Mouse (Mus musculus) kidney, adult 2 months (tissue): ENCODE measurements at regions not wholly inside any gene's neighbourhood (a gene's known extent, or its start where the extent isn't known, plus 50 kb on each side); places are given as distances from the start of the nearest gene placed in this dataset.

Source experiments
- CTCF ChIP-seq: fragments of 200-500 bp; conservative IDR thresholded peaks from 2 replicates; pipeline ENCODE4 v1.5.1; 2011; ENCODE audit warnings: low read depth, mild to moderate bottlenecking, control low read depth, low read length, moderate library complexity, mixed read lengths; ENCODE audit not compliant: insufficient read depth, insufficient read length
- POLR2A ChIP-seq: fragments of 200-500 bp; IDR thresholded peaks from one replicate; pipeline ENCODE4 v1.6.1; 2011; ENCODE audit warnings: low read depth, low read length, control low read depth

- TF ChIP-seq CTCF, result no peak
- no peak for TF ChIP-seq POLR2A
Measured at GRCm38 (mm10) chr5:45076347-45076890, 276.9 kb upstream of the Ldb2 start.
